27 mouse cellular contexts compared by ENCODE assay signal in the genomic region with DNA sequence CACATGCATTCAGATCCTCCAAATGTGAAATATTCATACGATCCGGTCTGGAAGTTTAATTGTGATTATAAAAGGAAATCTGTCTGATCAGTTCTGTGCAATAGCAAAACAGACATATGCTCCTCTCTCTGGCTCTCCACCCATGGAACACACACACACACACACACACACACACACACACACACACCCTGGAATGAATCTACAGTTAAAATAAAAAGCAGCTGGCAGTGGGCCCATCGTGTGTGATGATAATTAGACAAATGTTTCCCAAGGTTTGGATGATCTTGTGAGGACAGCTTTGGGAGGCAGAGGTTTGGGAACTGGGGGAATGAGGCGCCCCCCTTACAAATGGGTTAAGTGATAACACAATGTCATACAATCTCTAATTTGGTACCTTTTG. TPM values are rescaled to one million over a fixed set of nuclear protein-coding genes. Genes with fewer than 3 reads are reported as not detected.
DNase-seq lines count a peak whose midpoint lies in the region; ATAC-seq and TF ChIP-seq lines count a peak whose summit lies in the region.
"Had no signal": no experiment of that assay in that cellular context is flagged by ENCODE, and none has a peak within 500 bp of the region (broad histone marks: within the 10 kb centered on the region; RNA-seq: fewer than 3 reads in every experiment).

No protein-coding gene starts in this region.

- DNase-seq in forebrain, embryonic 14.5 days (ENCODE audit: low spot score): peak; percentile 61
- no peak for DNase-seq in forebrain, embryonic 11.5 days (ENCODE audit: low spot score)
- DNase-seq in layer of hippocampus, adult 2 months (ENCODE audit: low spot score in 2 of 2): peak; percentile 58
- no peak for DNase-seq in layer of hippocampus, postnatal 36 days
- peak; percentile 29 for DNase-seq in right cerebral cortex, postnatal 14 days
- no peak for DNase-seq in right cerebral cortex, postnatal 36 days (ENCODE audit: low spot score in 2 of 2)
- DNase-seq in layer of hippocampus, postnatal 14 days (ENCODE audit: low spot score in 2 of 2): peak; percentile 35 to 44
- DNase-seq in urinary bladder, postnatal 36 days (ENCODE audit: low spot score in 2 of 2): no peak
- DNase-seq: adrenal gland, postnatal 14 days; cerebellum, adult 8-10 months; cerebellum, postnatal 36 days; embryo, embryonic 11 days; gastrocnemius, postnatal 25 days; heart, adult 2 months; heart, postnatal 4 days; kidney, adult 9 months; kidney, postnatal 14 days; thymus, postnatal 36 days had no signal

- H3K9me3 ChIP-seq in forebrain, embryonic 14.5 days (replicated peaks; ENCODE audit: control insufficient read depth, low read length): no peaks in the 10 kb centered on the region
- H3K9me3 ChIP-seq in forebrain, embryonic 11.5 days (ENCODE audit: control insufficient read depth, low read length): no peaks in the 10 kb centered on the region
- H3K9me3 ChIP-seq: hindbrain, embryonic 15.5 days; midbrain, embryonic 13.5 days; neural tube, embryonic 12.5 days; stomach, embryonic 15.5 days had no signal

- H3K4me2 ChIP-seq in forebrain, embryonic 14.5 days (ENCODE audit: low read length): no peak overlapping the region
- H3K4me2 ChIP-seq in forebrain, embryonic 11.5 days (ENCODE audit: low read depth, low read length, severe bottlenecking): no peak overlapping the region
- H3K4me2 ChIP-seq: hindbrain, embryonic 15.5 days; midbrain, embryonic 13.5 days; neural tube, embryonic 12.5 days; stomach, embryonic 15.5 days had no signal

- H3K27me3 ChIP-seq in forebrain, embryonic 14.5 days (replicated peaks; ENCODE audit: control insufficient read depth, insufficient read depth, low read length): no peaks in the 10 kb centered on the region
- H3K27me3 ChIP-seq in forebrain, embryonic 11.5 days (ENCODE audit: control insufficient read depth, insufficient read depth, low read length): no peaks in the 10 kb centered on the region; the same call in 1 of the 2 replicates
- H3K27me3 ChIP-seq: stomach, embryonic 15.5 days had no signal

- no peaks in the 10 kb centered on the region for H3K36me3 ChIP-seq in forebrain, embryonic 14.5 days (ENCODE audit: control insufficient read depth, insufficient read depth, low read length)
- H3K36me3 ChIP-seq in forebrain, embryonic 11.5 days (ENCODE audit: control insufficient read depth, insufficient read depth, low read length): no peaks in the 10 kb centered on the region
- H3K36me3 ChIP-seq: hindbrain, embryonic 15.5 days; midbrain, embryonic 13.5 days; neural tube, embryonic 12.5 days; stomach, embryonic 15.5 days had no signal

- no peak overlapping the region for H3K9ac ChIP-seq in forebrain, embryonic 14.5 days (ENCODE audit: low read length)
- no peak overlapping the region for H3K9ac ChIP-seq in forebrain, embryonic 11.5 days (ENCODE audit: low read length)
- H3K9ac ChIP-seq: hindbrain, embryonic 15.5 days; liver, postnatal 0 days; midbrain, embryonic 13.5 days; neural tube, embryonic 12.5 days; stomach, embryonic 15.5 days had no signal

- H3K4me3 ChIP-seq in forebrain, embryonic 14.5 days (ENCODE audit: low read depth, low read length): no peak overlapping the region
- H3K4me3 ChIP-seq in forebrain, embryonic 11.5 days (ENCODE audit: low read depth, low read length): no peak overlapping the region
- no peak overlapping the region for H3K4me3 ChIP-seq in layer of hippocampus, adult 2 months
- H3K4me3 ChIP-seq: heart, adult 2 months; hindbrain, embryonic 15.5 days; midbrain, embryonic 13.5 days; neural tube, embryonic 12.5 days; stomach, embryonic 15.5 days had no signal

- H3K27ac ChIP-seq in forebrain, embryonic 14.5 days (ENCODE audit: low read depth, low read length): no peak overlapping the region
- no peak overlapping the region for H3K27ac ChIP-seq in forebrain, embryonic 11.5 days (ENCODE audit: low read depth, low read length)
- H3K27ac ChIP-seq in layer of hippocampus, adult 2 months: no peak overlapping the region
- H3K27ac ChIP-seq: heart, adult 2 months; hindbrain, embryonic 15.5 days; midbrain, embryonic 13.5 days; neural tube, embryonic 12.5 days; stomach, embryonic 15.5 days had no signal

- ATAC-seq in forebrain, embryonic 14.5 days: no peak; the same call in 1 of the 2 replicates
- ATAC-seq in forebrain, embryonic 11.5 days (replicated peaks; ENCODE audit: low FRiP score): no peak
- ATAC-seq: forebrain, embryonic 16.5 days; intestine, embryonic 16.5 days; liver, postnatal 0 days; midbrain, embryonic 13.5 days had no signal

- TF ChIP-seq CTCF in layer of hippocampus, adult 2 months (conservative IDR thresholded peaks at IDR 0.05): no peak

- H3K4me1 ChIP-seq in forebrain, embryonic 14.5 days (ENCODE audit: control insufficient read depth, insufficient read depth, low read length): no peaks in the 10 kb centered on the region
- H3K4me1 ChIP-seq in forebrain, embryonic 11.5 days (replicated peaks; ENCODE audit: control insufficient read depth, insufficient read depth, low read length): no peaks in the 10 kb centered on the region
- H3K4me1 ChIP-seq: stomach, embryonic 15.5 days had no signal

- 75% methylated on average over 4 of the region's 4 CpGs for WGBS in forebrain, embryonic 14.5 days
- WGBS in forebrain, embryonic 11.5 days: 80% methylated on average over 4 of the region's 4 CpGs

RNA-seq across cellular contexts. Expression of gene Gm10320, which starts 25.2 kb away (rescaled TPM):
- polyA plus RNA-seq in forebrain, embryonic 14.5 days (2014; fragmentation: Nextera tagmentation; extraction: Ambion mirVana): 0.85 and 1.3 TPM in 2 replicates
- polyA plus RNA-seq in forebrain, embryonic 11.5 days (2014; fragmentation: Nextera tagmentation; extraction: Ambion mirVana): 1.5 and 1.9 TPM in 2 replicates
- not detected for total RNA-seq in layer of hippocampus, adult 2 months (2021)
- not detected for total RNA-seq in layer of hippocampus, postnatal 36 days (2021)
- total RNA-seq in layer of hippocampus, postnatal 14 days (2021): not detected
- total RNA-seq: adrenal gland, postnatal 14 days; gastrocnemius, postnatal 25 days; heart, adult 2 months; heart, postnatal 4 days; left cerebral cortex, adult 18-20 months; left cerebral cortex, postnatal 36 days had no signal

Comparison
In these comparisons a context has a peak if more than half of its experiments do, and no peak if none do; other contexts are left out.
1. DNase-seq: peak in forebrain, embryonic 14.5 days (single experiment), layer of hippocampus, adult 2 months (2 of 2), right cerebral cortex, postnatal 14 days (single experiment) and layer of hippocampus, postnatal 14 days (2 of 2); none in forebrain, embryonic 11.5 days (single experiment), layer of hippocampus, postnatal 36 days (0 of 2), right cerebral cortex, postnatal 36 days (0 of 2) and urinary bladder, postnatal 36 days (0 of 2).